Mouse (Mus musculus) liver, adult 2 months (tissue): ENCODE results near the gene Ntm.

Experiments
- CTCF ChIP-seq: fragments of 200-500 bp; IDR thresholded peaks from 2 replicates; pipeline ENCODE4 v1.5.1; 2011; ENCODE audit warnings: low read depth, low read length, control low read depth
- POLR2A ChIP-seq: fragments of 200-500 bp; IDR thresholded peaks from 2 replicates; pipeline ENCODE4 v1.6.1; 2011; ENCODE audit warnings: low read length, control low read depth; ENCODE audit not compliant: insufficient read depth; ENCODE audit errors: extremely low read depth

DNA sequence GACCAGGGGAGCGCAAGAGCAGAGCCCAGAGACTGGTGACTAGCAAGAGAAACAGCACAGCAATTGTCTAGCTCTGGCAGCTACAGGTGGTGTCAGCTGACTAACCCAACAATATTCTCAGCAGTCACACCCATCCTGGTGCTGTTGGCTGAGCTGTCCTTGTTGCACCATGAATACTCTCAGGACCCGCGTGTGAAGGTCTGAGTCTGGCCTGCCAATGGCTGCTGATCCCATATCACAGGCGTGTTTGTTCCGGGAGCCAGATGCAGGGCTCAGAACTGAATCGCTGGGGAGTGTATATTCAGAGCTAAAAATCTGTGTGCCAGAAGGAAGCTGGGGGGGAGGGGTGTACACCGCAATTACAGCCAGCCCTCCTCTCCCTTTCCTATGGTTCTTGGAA lies 310.1 kb downstream of the Ntm start:
- no peak for TF ChIP-seq CTCF
- no peak for TF ChIP-seq POLR2A
